Mouse (Mus musculus) heart, postnatal 0 days (tissue): ENCODE results near the gene Arhgef10l. TPM values are rescaled to one million over a fixed set of nuclear protein-coding genes. Genes with fewer than 3 reads are reported as not detected.

Experiments used
- ATAC-seq: fragments of 200-750 bp; cut with Nextera tagmentation; 2 replicates; pipeline ENCODE4 v1.8.0; 2017; ENCODE audit warnings: low read depth, moderate number of reproducible peaks, moderate library complexity; ENCODE audit not compliant: insufficient read depth
- DNase-seq: peaks from one replicate; pipeline ENCODE4 v3.0.0-alpha.2; 2016; ENCODE audit warnings: low spot score
- H3K27ac ChIP-seq: fragments of 300-500 bp; sonication (generic); 2 replicates; pipeline ENCODE4 v1.5.1; 2014; ENCODE audit warnings: low read depth, mild to moderate bottlenecking
- H3K27me3 ChIP-seq: fragments of 300-500 bp; sonication (generic); 2 replicates; pipeline ENCODE4 v1.6.1; 2014; ENCODE audit warnings: low read length, mixed read lengths; ENCODE audit not compliant: control insufficient read depth, insufficient read depth
- H3K36me3 ChIP-seq: fragments of 300-500 bp; sonication (generic); replicated peaks from 2 replicates; pipeline ENCODE4 v1.6.1; 2014; ENCODE audit warnings: low read length, mixed read lengths; ENCODE audit not compliant: control insufficient read depth, insufficient read depth
- H3K4me1 ChIP-seq: fragments of 300-500 bp; sonication (generic); 2 replicates; pipeline ENCODE4 v1.6.1; 2014; ENCODE audit warnings: antibody characterized with exemption; ENCODE audit not compliant: control insufficient read depth, insufficient read depth
- H3K4me2 ChIP-seq: fragments of 300-500 bp; sonication (generic); 2 replicates; pipeline ENCODE4 v1.6.1; 2014; ENCODE audit warnings: low read depth, mild to moderate bottlenecking, low read length, moderate library complexity
- H3K4me3 ChIP-seq: fragments of 300-500 bp; sonication (generic); 2 replicates; pipeline ENCODE4 v1.5.1; 2014; ENCODE audit warnings: low read depth, low read length
- H3K9ac ChIP-seq: fragments of 300-500 bp; sonication (generic); replicated peaks from 2 replicates; pipeline ENCODE4 v1.6.1; 2014; ENCODE audit warnings: low read depth, low read length, mixed read lengths
- H3K9me3 ChIP-seq: fragments of 300-500 bp; sonication (generic); replicated peaks from 2 replicates; pipeline ENCODE4 v1.6.1; 2016; ENCODE audit warnings: low read length; ENCODE audit not compliant: control insufficient read depth
- CTCF ChIP-seq: IDR thresholded peaks from 2 replicates; pipeline ENCODE4 v1.5.1; 2016; ENCODE audit warnings: antibody characterized with exemption, control low read depth, low read depth
- EP300 ChIP-seq: IDR thresholded peaks from 2 replicates; pipeline ENCODE4 v1.6.1; 2016; ENCODE audit warnings: antibody characterized with exemption, low read depth
- WGBS: fragments of 180-500 bp; shearing (Covaris S2); extraction: QIAGEN DNeasy Blood & Tissue Kit; methylation state at CpG from one replicate; pipeline ENCODE4 v1.1.7; 2014; 5-methylcytosine and 5-hydroxymethylcytosine counted together
- polyA plus RNA-seq: library from polyadenylated mRNA; unstranded; fragments of >200 nt; fragmentation: Nextera tagmentation; extraction: Ambion mirVana; gene quantifications from 2 replicates; pipeline ENCODE4 v1.2.1, GENCODE M21; 2015
- total RNA-seq: library from RNA; depleted of rRNA; stranded (reverse); fragments of >200 nt; gene quantifications from 2 replicates; pipeline ENCODE4 v1.2.3, GENCODE M21; 2014; ENCODE audit warnings: low replicate concordance

Arhgef10l gene
- total and polyA plus RNA-seq, 2 experiments from 2014 or later = 15.4 to 52.8 TPM

DNA sequence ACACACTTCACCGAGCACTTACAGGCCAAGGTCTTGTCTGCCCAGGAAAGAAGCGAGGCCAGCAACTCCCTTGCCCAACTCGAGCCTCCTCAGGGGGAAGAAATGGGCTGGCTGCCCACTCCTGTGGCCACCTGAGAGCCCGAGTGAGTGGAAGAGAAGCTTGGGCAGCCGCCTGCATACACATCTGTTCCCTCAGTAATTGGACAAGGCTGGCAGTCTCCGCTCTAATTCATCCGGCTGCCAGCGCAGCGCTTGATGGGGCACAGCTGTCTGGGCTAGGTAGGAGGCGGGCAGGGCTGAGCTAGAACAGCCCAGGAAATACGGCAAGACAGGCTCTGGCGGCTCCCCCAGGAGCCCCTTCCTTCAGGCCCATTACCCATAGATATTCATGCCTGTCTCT lies 115.8 kb downstream of the Arhgef10l start:
- Histone ChIP-seq H3K4me1 (no peaks in the 10 kb centered on the region), H3K36me3 (peaks cover 55% of the 10 kb centered on the region), H3K27me3 (no peaks in the 10 kb centered on the region), H3K4me3 (no peak overlapping the region), H3K9ac (no peak overlapping the region), H3K27ac (no peak overlapping the region), H3K9me3 (no peaks in the 10 kb centered on the region), H3K4me2 (no peak overlapping the region)
- TF ChIP-seq CTCF (no peak), EP300 (no peak)
- WGBS = 81% methylated on average over 12 of the region's 12 CpGs
- DNase-seq = no peak
- ATAC-seq = no peak

DNA sequence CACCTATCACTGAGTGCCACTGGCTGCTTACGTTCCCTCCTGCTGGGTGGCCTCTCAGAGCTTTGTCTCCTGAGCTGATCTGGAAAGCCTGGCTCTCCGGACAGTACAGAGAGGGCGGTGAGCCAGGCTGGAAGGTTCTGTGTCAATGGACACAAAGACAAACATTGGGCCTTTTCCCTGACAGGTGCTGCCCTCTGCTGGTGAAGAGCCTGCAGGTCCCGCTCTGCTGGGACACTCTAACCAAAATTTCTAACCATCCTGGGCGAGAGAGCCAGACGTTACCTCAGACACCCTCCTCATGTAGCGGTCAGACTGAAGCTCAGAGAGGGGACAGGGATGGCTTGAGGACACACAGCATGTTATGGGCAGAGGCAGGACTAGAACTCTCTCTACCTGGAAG lies 118.3 kb downstream of the Arhgef10l start:
- DNase-seq (no peak), ATAC-seq (no peak)
- Histone ChIP-seq H3K4me2 (no peak overlapping the region), H3K36me3 (peaks cover 52% of the 10 kb centered on the region), H3K4me1 (no peaks in the 10 kb centered on the region), H3K27ac (no peak overlapping the region), H3K9me3 (no peaks in the 10 kb centered on the region), H3K9ac (no peak overlapping the region), H3K27me3 (no peaks in the 10 kb centered on the region), H3K4me3 (no peak overlapping the region)
- WGBS = 36% methylated on average over 7 of the region's 7 CpGs
- TF ChIP-seq EP300 = no peak
- TF ChIP-seq CTCF = peak; percentile 77

DNA sequence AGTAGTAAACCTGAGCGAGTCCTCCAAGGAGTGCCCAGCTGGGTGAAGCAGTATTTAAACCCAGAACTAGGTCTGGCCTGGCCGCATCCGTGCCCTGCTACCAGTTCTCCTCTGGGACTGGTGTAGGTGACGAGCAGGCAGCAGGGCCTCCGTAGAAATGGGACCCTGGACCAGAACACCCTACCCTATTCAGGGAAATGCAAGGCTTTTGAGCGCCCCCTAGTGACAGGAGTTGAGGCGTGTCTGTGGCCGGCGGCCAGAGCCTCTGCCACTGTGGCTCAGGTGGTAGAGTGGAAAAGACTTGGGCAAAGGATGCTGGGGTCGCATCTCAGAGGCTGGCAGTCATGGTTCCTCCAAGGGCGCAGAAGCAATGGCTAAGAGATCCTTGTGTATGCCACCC lies 126.7 kb downstream of the Arhgef10l start:
- Histone ChIP-seq H3K9me3 (no peaks in the 10 kb centered on the region), H3K27me3 (no peaks in the 10 kb centered on the region), H3K9ac (no peak overlapping the region), H3K4me2 (no peak overlapping the region), H3K4me3 (no peak overlapping the region), H3K27ac (no peak overlapping the region), H3K4me1 (peaks cover 7% of the 10 kb centered on the region), H3K36me3 (peaks cover 48% of the 10 kb centered on the region)
- peak; percentile 64 for TF ChIP-seq CTCF
- TF ChIP-seq EP300 = no peak
- no peak for DNase-seq
- WGBS = 43% methylated on average over 11 of the region's 11 CpGs
- peak; percentile 28; the same call in 1 of the 2 replicates for ATAC-seq

DNA sequence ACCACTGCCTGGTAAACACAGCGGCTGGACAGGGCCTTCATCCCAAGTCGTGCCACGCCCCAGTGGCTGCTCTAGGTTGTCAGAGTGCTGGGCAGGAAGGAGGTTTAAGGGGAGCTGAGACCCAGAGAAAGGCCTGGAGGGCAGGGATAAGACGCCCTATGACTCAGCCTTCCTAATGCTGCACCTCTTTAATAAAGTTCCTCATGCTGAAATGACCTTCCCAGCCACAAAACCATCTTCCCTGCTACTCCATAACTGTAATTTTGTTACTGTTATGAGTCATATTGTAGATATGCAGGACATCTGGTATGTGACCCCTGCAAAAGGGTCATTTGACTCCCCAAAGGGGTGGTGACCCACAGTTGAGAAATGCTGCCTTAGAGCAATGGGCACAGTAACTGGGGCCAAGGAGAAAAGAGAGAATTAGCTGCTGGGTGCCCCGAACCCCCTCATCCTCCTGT lies 128.2 kb downstream of the Arhgef10l start:
- H3K9me3 ChIP-seq = no peaks in the 10 kb centered on the region
- 74% methylated on average over 5 of the region's 5 CpGs for WGBS
- TF ChIP-seq CTCF = no peak
- no peak for TF ChIP-seq EP300
- H3K27me3 ChIP-seq = no peaks in the 10 kb centered on the region
- peaks cover 34% of the 10 kb centered on the region for H3K36me3 ChIP-seq
- H3K4me2 ChIP-seq = no peak overlapping the region
- no peak for ATAC-seq
- no peak overlapping the region for H3K4me3 ChIP-seq
- no peak for DNase-seq
- H3K9ac ChIP-seq = no peak overlapping the region
- no peak overlapping the region for H3K27ac ChIP-seq
- peaks cover 7% of the 10 kb centered on the region for H3K4me1 ChIP-seq

DNA sequence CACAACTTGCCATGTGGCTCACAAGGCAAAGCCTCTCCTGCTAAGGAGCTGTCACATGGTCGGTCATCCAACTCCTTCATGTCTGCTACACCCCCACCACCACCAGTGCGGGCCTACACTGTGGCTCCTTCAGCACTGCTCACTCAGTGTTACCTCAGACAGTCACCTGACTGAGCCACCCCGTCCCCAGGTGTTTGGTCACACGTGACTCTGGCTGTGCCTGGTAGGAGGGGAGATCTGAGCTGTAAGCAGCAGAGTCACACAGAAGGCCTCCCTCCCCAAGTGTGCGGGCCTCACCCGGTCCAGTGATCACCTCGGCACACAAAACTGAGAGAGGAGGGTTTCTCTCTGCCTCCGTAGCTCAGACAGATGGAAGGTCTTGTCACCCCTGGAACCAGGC lies 130.5 kb downstream of the Arhgef10l start:
- ATAC-seq (no peak), DNase-seq (no peak)
- Histone ChIP-seq H3K9ac (no peak overlapping the region), H3K4me1 (no peaks in the 10 kb centered on the region), H3K4me3 (no peak overlapping the region), H3K27ac (no peak overlapping the region), H3K9me3 (no peaks in the 10 kb centered on the region), H3K4me2 (no peak overlapping the region), H3K36me3 (peaks cover 32% of the 10 kb centered on the region), H3K27me3 (no peaks in the 10 kb centered on the region)
- TF ChIP-seq CTCF (no peak), EP300 (no peak)
- 84% methylated on average over 8 of the region's 8 CpGs for WGBS

DNA sequence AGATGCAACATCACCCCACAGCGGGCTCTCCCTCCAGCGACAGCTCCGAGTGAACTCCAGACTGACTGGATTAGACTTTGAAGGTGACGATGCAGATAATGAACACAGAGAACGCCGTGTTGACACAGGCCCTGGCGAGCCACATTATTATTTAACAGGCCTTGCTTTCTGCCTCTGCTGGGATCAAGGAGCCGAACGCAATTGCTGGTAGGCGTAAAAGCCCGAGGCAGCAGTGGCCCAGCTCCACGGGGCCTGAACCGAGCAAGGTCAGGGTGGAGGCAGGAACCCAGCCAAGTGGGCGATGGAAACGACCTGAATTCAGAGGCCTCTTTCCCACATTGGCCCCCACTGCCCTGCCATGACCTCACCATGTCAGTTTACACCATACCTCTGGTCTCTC lies 133.5 kb downstream of the Arhgef10l start:
- no peak for ATAC-seq
- Histone ChIP-seq H3K36me3 (peaks cover 32% of the 10 kb centered on the region), H3K4me2 (no peak overlapping the region), H3K9ac (no peak overlapping the region), H3K4me3 (no peak overlapping the region), H3K9me3 (no peaks in the 10 kb centered on the region), H3K27me3 (no peaks in the 10 kb centered on the region), H3K4me1 (no peaks in the 10 kb centered on the region), H3K27ac (no peak overlapping the region)
- DNase-seq = no peak
- WGBS = 42% methylated on average over 15 of the region's 15 CpGs
- TF ChIP-seq CTCF (no peak), EP300 (no peak)
